Mouse (Mus musculus): ENCODE measurements around the gene Arhgap30. TPM values are rescaled to one million over a fixed set of nuclear protein-coding genes. Genes with fewer than 3 reads are reported as not detected.
A peak's percentile ranks its signal among the peaks of the same experiment; 100 is the strongest.

The Arhgap30 gene
- polyA plus RNA-seq, 1 experiment from 2014 or later: 0.71 TPM

DNA sequence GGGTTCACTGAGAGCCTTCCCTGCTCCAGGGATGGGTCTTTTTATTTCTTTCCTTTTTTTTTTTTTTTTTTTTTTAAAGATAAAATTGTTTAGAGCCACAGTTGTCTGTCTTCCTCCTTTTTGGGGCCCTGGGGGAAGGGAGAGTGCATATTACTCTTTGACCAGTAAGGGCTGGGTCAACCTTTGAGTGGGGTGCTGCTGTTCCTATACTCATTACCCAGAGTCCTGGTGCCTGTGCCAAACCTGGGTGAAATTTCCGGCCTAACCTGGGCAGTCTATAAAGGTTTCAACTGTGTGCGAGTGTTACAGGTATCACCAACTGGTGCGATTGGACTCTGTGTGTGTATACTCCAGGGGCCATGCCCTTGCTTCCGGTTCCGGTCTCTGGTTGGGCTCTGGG lies 29.9 kb downstream of the Arhgap30 start, which contains the start of gene Tstd1:
TSS of gene Tstd1 (plus strand) at position 213 of the 400 bp plus-strand sequence.
- no peak for DNase-seq (ENCODE audit: low spot score)
- 85% methylated on average over 5 of the region's 5 CpGs for WGBS
- H3K4me3 ChIP-seq (replicated peaks; ENCODE audit: low read length): no peak within 1 kb of the TSS
- H3K4me1 ChIP-seq (replicated peaks; ENCODE audit: control insufficient read depth, insufficient read depth, low read length): peaks cover 2% of the 10 kb centered on the region
- peak within 1 kb of the TSS; percentile 47; the same call in 1 of the 2 replicates for H3K27ac ChIP-seq
- ATAC-seq (ENCODE audit: low FRiP score): no peak
- peaks cover 64% of the 10 kb centered on the region for H3K36me3 ChIP-seq (replicated peaks; ENCODE audit: control insufficient read depth, insufficient read depth)
- no peak within 1 kb of the TSS for H3K9ac ChIP-seq
- H3K9me3 ChIP-seq (ENCODE audit: control insufficient read depth, low read length): no peaks in the 10 kb centered on the region
- no peak within 1 kb of the TSS for H3K4me2 ChIP-seq (replicated peaks)
- no peaks in the 10 kb centered on the region for H3K27me3 ChIP-seq (ENCODE audit: control insufficient read depth, insufficient read depth, low read length)

DNA sequence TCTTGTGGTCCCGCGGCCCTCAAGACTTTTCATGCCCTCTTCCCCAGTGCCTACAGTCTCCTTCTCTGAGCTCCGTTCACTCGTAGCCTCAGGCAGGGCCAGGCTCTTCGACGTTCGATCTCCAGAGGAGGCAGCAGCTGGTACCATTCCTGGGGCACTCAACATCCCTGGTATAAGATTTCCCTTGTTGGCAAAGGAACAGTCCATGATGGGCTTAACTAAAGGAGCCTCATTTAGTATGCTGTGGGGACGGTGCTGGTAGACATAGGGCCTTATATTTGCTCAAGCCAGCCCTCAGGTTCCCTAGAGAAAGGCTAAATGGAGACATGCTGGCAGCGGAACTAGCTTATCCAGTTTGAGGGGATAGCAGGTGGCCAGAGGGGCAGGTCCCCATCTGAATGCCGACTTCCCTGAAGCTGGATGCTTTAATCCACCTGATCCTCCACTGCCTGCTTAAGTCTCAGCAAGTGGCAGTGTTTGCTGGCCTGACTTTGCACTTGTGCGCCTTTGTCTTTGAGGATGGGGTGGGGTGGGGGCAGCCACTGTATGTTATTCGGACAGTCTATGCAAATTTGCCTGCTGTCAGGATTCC lies 30.6 kb downstream of the Arhgap30 start:
- peak overlapping the region; percentile 47; the same call in 1 of the 2 replicates for H3K27ac ChIP-seq
- DNase-seq (ENCODE audit: low spot score) (no peak), ATAC-seq (ENCODE audit: low FRiP score) (peak; percentile 57)
- 28% methylated on average over 12 of the region's 12 CpGs for WGBS
- H3K4me2 ChIP-seq (replicated peaks): no peak overlapping the region
- no peak overlapping the region for H3K4me3 ChIP-seq (replicated peaks; ENCODE audit: low read length)
- H3K9me3 ChIP-seq (ENCODE audit: control insufficient read depth, low read length): no peaks in the 10 kb centered on the region
- H3K27me3 ChIP-seq (ENCODE audit: control insufficient read depth, insufficient read depth, low read length): no peaks in the 10 kb centered on the region
- H3K9ac ChIP-seq: no peak overlapping the region
- H3K4me1 ChIP-seq (replicated peaks; ENCODE audit: control insufficient read depth, insufficient read depth, low read length): no peaks in the 10 kb centered on the region
- H3K36me3 ChIP-seq (replicated peaks; ENCODE audit: control insufficient read depth, insufficient read depth): peaks cover 64% of the 10 kb centered on the region

DNA sequence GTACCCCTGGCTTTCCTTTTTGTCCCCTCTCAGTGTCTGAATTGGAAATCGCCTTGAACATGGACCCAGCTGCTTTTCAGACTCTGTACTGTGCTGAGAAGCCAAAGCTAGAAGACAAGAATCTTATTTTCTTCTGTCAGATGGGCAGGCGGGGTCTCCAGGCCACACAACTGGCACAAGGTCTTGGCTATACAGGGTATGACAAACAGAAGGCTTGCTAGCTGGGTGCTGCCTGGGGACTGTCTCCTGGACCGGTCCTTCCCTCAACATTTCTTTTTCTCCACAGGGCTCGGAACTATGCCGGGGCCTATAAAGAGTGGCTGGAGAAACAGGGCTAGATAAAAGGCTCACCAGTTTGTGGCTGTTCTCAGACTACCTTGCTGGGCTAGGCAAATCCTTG lies 31.2 kb downstream of the Arhgap30 start:
- peak; percentile 26; the same call in 1 of the 2 replicates for ATAC-seq (ENCODE audit: low FRiP score)
- Histone ChIP-seq H3K36me3 (replicated peaks; ENCODE audit: control insufficient read depth, insufficient read depth) (peaks cover 64% of the 10 kb centered on the region), H3K27me3 (ENCODE audit: control insufficient read depth, insufficient read depth, low read length) (no peaks in the 10 kb centered on the region), H3K9ac (no peak overlapping the region), H3K27ac (peak overlapping the region; percentile 47), H3K9me3 (ENCODE audit: control insufficient read depth, low read length) (no peaks in the 10 kb centered on the region), H3K4me1 (replicated peaks; ENCODE audit: control insufficient read depth, insufficient read depth, low read length) (no peaks in the 10 kb centered on the region), H3K4me3 (replicated peaks; ENCODE audit: low read length) (no peak overlapping the region), H3K4me2 (replicated peaks) (no peak overlapping the region)
- DNase-seq (ENCODE audit: low spot score): no peak
- 63% methylated on average over 5 of the region's 5 CpGs for WGBS

DNA sequence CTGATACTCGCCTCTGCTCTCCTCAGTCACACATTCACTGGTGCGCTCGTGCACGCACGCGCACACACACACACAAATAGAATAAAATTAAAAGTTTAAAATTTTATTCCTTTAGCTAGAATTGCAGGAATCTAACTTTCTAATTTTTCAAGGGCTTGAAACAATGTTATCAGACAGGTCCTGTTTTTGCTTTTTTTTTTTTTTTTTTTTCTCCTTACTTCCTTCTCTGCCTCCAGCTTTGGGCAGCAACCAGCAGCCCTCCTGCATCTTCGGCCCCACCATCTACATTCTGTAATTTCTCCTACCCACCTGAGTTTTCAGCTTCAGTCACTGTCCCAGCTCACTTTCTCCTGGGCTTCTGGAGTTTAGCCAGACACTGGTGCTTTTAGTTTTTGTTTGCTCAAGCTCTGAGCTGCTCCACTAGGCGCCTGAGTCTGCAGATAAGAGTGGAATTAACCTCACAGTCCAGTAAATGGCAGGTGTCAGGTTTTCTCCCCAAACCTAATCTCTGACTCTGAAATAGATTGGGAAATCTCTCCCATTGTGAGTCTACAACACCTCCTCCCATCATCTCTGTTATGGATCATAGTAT lies 33.8 kb downstream of the Arhgap30 start:
- H3K9me3 ChIP-seq (ENCODE audit: control insufficient read depth, low read length): no peaks in the 10 kb centered on the region
- no peaks in the 10 kb centered on the region for H3K27me3 ChIP-seq (ENCODE audit: control insufficient read depth, insufficient read depth, low read length)
- no peak overlapping the region for H3K9ac ChIP-seq
- H3K4me3 ChIP-seq (replicated peaks; ENCODE audit: low read length): no peak overlapping the region
- WGBS: 90% methylated on average over 8 of the region's 8 CpGs
- no peak overlapping the region for H3K27ac ChIP-seq
- H3K36me3 ChIP-seq (replicated peaks; ENCODE audit: control insufficient read depth, insufficient read depth): peaks cover 39% of the 10 kb centered on the region
- no peaks in the 10 kb centered on the region for H3K4me1 ChIP-seq (replicated peaks; ENCODE audit: control insufficient read depth, insufficient read depth, low read length)
- ATAC-seq (ENCODE audit: low FRiP score) (no peak), DNase-seq (ENCODE audit: low spot score) (no peak)
- H3K4me2 ChIP-seq (replicated peaks): no peak overlapping the region

DNA sequence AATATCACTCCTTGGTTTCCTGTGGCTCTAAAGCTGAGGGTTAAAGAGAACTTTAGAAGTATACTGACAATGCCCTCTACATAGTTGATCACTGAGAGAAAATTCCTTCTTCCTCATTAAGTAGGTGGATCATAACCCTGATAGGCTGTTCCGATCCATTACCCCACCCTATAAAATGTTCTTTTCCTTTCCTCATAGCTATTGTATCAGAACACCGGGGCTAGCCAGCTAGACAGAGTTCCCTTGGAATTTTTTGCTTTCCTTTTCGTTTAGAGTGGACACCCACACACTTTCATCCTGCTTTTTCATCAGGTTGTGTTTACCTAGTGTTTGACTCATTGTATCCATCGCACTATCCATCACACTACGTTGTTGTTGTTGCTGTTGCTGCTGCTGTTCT lies 35.9 kb downstream of the Arhgap30 start:
- no peaks in the 10 kb centered on the region for H3K4me1 ChIP-seq (replicated peaks; ENCODE audit: control insufficient read depth, insufficient read depth, low read length)
- no peak for ATAC-seq (ENCODE audit: low FRiP score)
- peaks cover 19% of the 10 kb centered on the region for H3K36me3 ChIP-seq (replicated peaks; ENCODE audit: control insufficient read depth, insufficient read depth)
- 79% methylated on average over 5 of the region's 5 CpGs for WGBS
- DNase-seq (ENCODE audit: low spot score): no peak
- H3K27ac ChIP-seq: no peak overlapping the region
- no peak overlapping the region for H3K4me2 ChIP-seq (replicated peaks)
- H3K4me3 ChIP-seq (replicated peaks; ENCODE audit: low read length): no peak overlapping the region
- no peak overlapping the region for H3K9ac ChIP-seq
- no peaks in the 10 kb centered on the region for H3K9me3 ChIP-seq (ENCODE audit: control insufficient read depth, low read length)
- H3K27me3 ChIP-seq (ENCODE audit: control insufficient read depth, insufficient read depth, low read length): no peaks in the 10 kb centered on the region

DNA sequence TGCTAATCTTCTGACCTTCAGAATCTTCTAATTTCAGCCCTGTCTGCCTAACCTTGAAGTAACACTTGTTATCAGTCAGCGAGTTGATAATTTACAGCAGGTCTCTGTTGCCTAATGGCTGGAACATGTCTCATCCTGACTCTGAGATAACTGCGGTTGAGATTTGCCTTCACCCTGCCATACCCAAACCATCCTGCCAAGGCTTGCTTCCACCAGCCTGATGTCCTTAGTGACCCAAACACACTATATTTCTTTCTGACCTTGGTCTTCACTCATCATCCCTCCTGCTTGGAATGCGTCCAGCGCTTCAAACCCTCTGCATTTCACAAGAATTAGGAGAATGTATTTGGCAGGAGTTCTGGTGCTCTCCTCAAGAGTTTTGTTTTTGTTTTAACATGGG lies 36.4 kb downstream of the Arhgap30 start:
- DNase-seq (ENCODE audit: low spot score) (no peak), ATAC-seq (ENCODE audit: low FRiP score) (no peak)
- H3K4me3 ChIP-seq (replicated peaks; ENCODE audit: low read length): no peak overlapping the region
- H3K27me3 ChIP-seq (ENCODE audit: control insufficient read depth, insufficient read depth, low read length): no peaks in the 10 kb centered on the region
- H3K9ac ChIP-seq: no peak overlapping the region
- no peak overlapping the region for H3K4me2 ChIP-seq (replicated peaks)
- no peak overlapping the region for H3K27ac ChIP-seq
- 85% methylated on average over 4 of the region's 4 CpGs for WGBS
- H3K4me1 ChIP-seq (replicated peaks; ENCODE audit: control insufficient read depth, insufficient read depth, low read length): no peaks in the 10 kb centered on the region
- no peaks in the 10 kb centered on the region for H3K9me3 ChIP-seq (ENCODE audit: control insufficient read depth, low read length)
- peaks cover 14% of the 10 kb centered on the region for H3K36me3 ChIP-seq (replicated peaks; ENCODE audit: control insufficient read depth, insufficient read depth)

DNA sequence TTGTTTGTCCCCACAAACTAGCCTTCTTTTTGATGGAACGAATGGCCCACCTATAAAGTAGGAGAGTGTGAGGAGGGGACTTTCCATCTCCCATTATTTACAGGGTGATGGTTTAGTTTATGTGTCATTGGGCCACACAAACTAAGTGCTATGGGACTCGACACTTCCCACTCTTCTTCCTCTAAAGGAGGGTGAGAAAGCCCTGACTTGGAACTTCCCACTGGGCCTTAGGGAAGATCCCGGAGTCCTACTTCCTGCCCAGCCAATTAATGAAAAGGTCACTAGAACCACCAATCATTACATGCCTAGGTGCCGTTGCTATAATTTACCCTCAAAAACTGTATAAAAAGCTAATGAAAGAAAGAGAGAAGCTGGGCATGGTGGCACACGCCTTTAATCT lies 43.4 kb downstream of the Arhgap30 start:
- no peaks in the 10 kb centered on the region for H3K9me3 ChIP-seq (ENCODE audit: control insufficient read depth, low read length)
- WGBS: 88% methylated on average over 5 of the region's 5 CpGs
- DNase-seq (ENCODE audit: low spot score): no peak
- H3K4me3 ChIP-seq (replicated peaks; ENCODE audit: low read length): no peak overlapping the region
- ATAC-seq (ENCODE audit: low FRiP score): no peak
- no peak overlapping the region for H3K27ac ChIP-seq
- peaks cover 13% of the 10 kb centered on the region for H3K27me3 ChIP-seq (ENCODE audit: control insufficient read depth, insufficient read depth, low read length)
- no peaks in the 10 kb centered on the region for H3K36me3 ChIP-seq (replicated peaks; ENCODE audit: control insufficient read depth, insufficient read depth)
- H3K4me1 ChIP-seq (replicated peaks; ENCODE audit: control insufficient read depth, insufficient read depth, low read length): peaks cover 1% of the 10 kb centered on the region; the same call in 1 of the 2 replicates
- H3K4me2 ChIP-seq (replicated peaks): no peak overlapping the region
- no peak overlapping the region for H3K9ac ChIP-seq

DNA sequence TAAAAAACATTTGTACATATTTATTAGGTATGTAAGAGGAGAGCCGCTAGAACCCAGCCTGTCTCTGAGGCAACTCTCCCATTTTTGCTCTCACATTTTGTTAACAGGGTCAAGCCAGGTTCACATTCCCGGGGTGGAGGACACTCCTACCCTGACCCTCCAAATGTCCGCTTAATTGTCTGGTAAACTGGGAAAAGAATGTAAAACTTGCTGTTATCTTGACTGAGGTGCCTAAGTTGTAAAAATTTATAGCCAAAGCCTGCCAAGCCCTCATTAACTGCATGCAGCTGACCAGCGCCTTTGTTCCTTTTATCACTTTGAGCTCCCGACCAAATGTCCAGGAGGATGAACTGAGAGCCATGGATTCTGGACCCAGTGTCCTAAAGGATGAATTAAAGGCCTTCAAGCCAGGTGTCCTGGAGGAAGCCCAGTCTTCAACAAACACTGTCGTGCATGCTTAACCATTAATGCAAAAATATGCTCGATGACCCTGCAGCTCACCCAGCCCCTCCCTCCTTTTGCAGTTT lies 46.6 kb downstream of the Arhgap30 start:
- Histone ChIP-seq H3K27ac (no peak overlapping the region), H3K4me1 (replicated peaks; ENCODE audit: control insufficient read depth, insufficient read depth, low read length) (peaks cover 5% of the 10 kb centered on the region; the same call in 1 of the 2 replicates), H3K27me3 (ENCODE audit: control insufficient read depth, insufficient read depth, low read length) (peaks cover 41% of the 10 kb centered on the region), H3K9ac (no peak overlapping the region), H3K36me3 (replicated peaks; ENCODE audit: control insufficient read depth, insufficient read depth) (no peaks in the 10 kb centered on the region), H3K9me3 (ENCODE audit: control insufficient read depth, low read length) (no peaks in the 10 kb centered on the region), H3K4me3 (replicated peaks; ENCODE audit: low read length) (no peak overlapping the region), H3K4me2 (replicated peaks) (no peak overlapping the region)
- ATAC-seq (ENCODE audit: low FRiP score) (no peak), DNase-seq (ENCODE audit: low spot score) (no peak)
- 52% methylated on average over 7 of the region's 7 CpGs for WGBS

DNA sequence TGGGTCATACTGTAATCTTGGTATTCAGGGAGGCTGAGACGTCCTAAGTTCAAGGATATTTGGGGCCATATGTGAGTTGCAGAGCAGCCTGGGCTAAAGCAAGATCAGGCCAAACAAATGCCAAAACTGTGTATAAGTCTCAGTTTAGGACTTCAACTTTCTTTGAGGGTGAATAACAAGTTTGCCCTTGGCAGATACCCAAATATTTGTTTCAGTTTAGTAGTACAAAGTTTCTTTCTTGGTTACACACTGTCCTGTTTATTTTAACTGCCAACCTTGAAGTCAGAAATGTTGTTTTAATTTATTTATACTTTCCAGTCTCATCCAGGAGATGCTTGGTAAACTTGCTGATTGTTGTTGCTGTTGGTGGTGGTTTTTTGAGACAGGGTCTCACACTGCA lies 47.2 kb downstream of the Arhgap30 start:
- ATAC-seq (ENCODE audit: low FRiP score): no peak
- H3K4me2 ChIP-seq (replicated peaks): no peak overlapping the region
- no peak overlapping the region for H3K9ac ChIP-seq
- no peak overlapping the region for H3K27ac ChIP-seq
- WGBS: 73% methylated on average over 1 of the region's 1 CpGs
- DNase-seq (ENCODE audit: low spot score): no peak
- peaks cover 41% of the 10 kb centered on the region for H3K27me3 ChIP-seq (ENCODE audit: control insufficient read depth, insufficient read depth, low read length)
- H3K4me3 ChIP-seq (replicated peaks; ENCODE audit: low read length): no peak overlapping the region
- H3K4me1 ChIP-seq (replicated peaks; ENCODE audit: control insufficient read depth, insufficient read depth, low read length): peaks cover 5% of the 10 kb centered on the region; the same call in 1 of the 2 replicates
- H3K36me3 ChIP-seq (replicated peaks; ENCODE audit: control insufficient read depth, insufficient read depth): no peaks in the 10 kb centered on the region
- H3K9me3 ChIP-seq (ENCODE audit: control insufficient read depth, low read length): no peaks in the 10 kb centered on the region

All from hindbrain, embryonic 14.5 days (tissue).